Mouse (Mus musculus) lung, postnatal 0 days (tissue): ENCODE measurements around the gene Mitd1.

Experiments
- CTCF ChIP-seq: IDR thresholded peaks from 2 replicates; pipeline ENCODE4 v1.5.1; 2016; ENCODE audit warnings: antibody characterized with exemption, mild to moderate bottlenecking
- EP300 ChIP-seq: IDR thresholded peaks from 2 replicates; pipeline ENCODE4 v1.6.1; 2016; ENCODE audit warnings: antibody characterized with exemption, mild to moderate bottlenecking, control low read depth

DNA sequence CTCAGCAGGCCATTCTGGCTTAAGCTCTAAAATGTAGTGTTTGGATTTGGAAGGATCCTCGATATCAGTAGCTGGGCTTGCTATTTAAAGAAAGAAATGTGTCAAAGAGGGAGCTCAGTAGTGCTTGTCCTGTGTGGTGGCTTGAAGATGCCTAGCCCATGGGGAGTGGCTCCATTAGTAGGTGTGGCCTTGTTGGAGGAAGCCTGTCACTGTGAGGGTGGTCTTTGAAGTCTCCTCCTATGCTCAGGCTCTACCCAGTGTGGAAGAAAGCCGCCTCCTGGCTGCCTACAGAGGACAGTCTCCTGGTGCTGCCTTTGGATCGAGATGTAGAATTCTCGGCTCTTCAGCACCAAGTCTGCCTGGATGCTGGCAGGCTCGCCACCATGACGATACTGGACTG lies 10.1 kb upstream of the Mitd1 start:
- TF ChIP-seq EP300 (no peak), CTCF (no peak)
